Mouse (Mus musculus) midbrain, embryonic 16.5 days (tissue): ENCODE measurements around the gene Rgs6. TPM values are rescaled to one million over a fixed set of nuclear protein-coding genes. Genes with fewer than 3 reads are reported as not detected.

Experiments
- ATAC-seq: fragments of 200-750 bp; cut with Nextera tagmentation; 2 replicates; pipeline ENCODE4 v1.8.0; 2017; ENCODE audit warnings: moderate TSS enrichment
- H3K27ac ChIP-seq: fragments of 300-500 bp; sonication (generic); 2 replicates; pipeline ENCODE4 v1.5.1; 2014; ENCODE audit warnings: mild to moderate bottlenecking, low read length, mixed read lengths
- H3K27me3 ChIP-seq: fragments of 300-500 bp; sonication (generic); 2 replicates; pipeline ENCODE4 v1.6.1; 2014; ENCODE audit warnings: low read depth, low read length, mixed read lengths; ENCODE audit not compliant: control insufficient read depth, insufficient read depth
- H3K36me3 ChIP-seq: fragments of 300-500 bp; sonication (generic); 2 replicates; pipeline ENCODE4 v1.6.1; 2014; ENCODE audit warnings: mild to moderate bottlenecking, low read length, moderate library complexity, mixed read lengths; ENCODE audit not compliant: control insufficient read depth, insufficient read depth
- H3K4me1 ChIP-seq: fragments of 300-500 bp; sonication (generic); 2 replicates; pipeline ENCODE4 v1.6.1; 2014; ENCODE audit warnings: mild to moderate bottlenecking, low read length, mixed read lengths; ENCODE audit not compliant: control insufficient read depth, insufficient read depth
- H3K4me2 ChIP-seq: fragments of 300-500 bp; sonication (generic); 2 replicates; pipeline ENCODE4 v1.6.1; 2014; ENCODE audit warnings: mild to moderate bottlenecking, low read length, mixed read lengths
- H3K4me3 ChIP-seq: fragments of 300-500 bp; sonication (generic); 2 replicates; pipeline ENCODE4 v1.5.1; 2014; ENCODE audit warnings: low read depth, mild to moderate bottlenecking, low read length, moderate library complexity, mixed read lengths
- H3K9ac ChIP-seq: fragments of 300-500 bp; sonication (generic); 2 replicates; pipeline ENCODE4 v1.6.1; 2014; ENCODE audit warnings: low read depth, low read length, mixed read lengths
- H3K9me3 ChIP-seq: fragments of 300-500 bp; sonication (generic); replicated peaks from 2 replicates; pipeline ENCODE4 v1.6.1; 2014; ENCODE audit warnings: mild to moderate bottlenecking, low read length, mixed read lengths; ENCODE audit not compliant: control insufficient read depth, poor library complexity, severe bottlenecking
- WGBS: fragments of 180-500 bp; shearing (Covaris S2); extraction: QIAGEN DNeasy Blood & Tissue Kit; methylation state at CpG from one replicate; pipeline ENCODE4 v1.1.7; 2014; 5-methylcytosine and 5-hydroxymethylcytosine counted together
- polyA plus RNA-seq: library from polyadenylated mRNA; unstranded; fragments of >200 nt; fragmentation: Nextera tagmentation; extraction: Ambion mirVana; gene quantifications from 2 replicates; pipeline ENCODE4 v1.2.1, GENCODE M21; 2015

The Rgs6 gene
- polyA plus RNA-seq, 1 experiment from 2014 or later = 17.9 TPM

DNA sequence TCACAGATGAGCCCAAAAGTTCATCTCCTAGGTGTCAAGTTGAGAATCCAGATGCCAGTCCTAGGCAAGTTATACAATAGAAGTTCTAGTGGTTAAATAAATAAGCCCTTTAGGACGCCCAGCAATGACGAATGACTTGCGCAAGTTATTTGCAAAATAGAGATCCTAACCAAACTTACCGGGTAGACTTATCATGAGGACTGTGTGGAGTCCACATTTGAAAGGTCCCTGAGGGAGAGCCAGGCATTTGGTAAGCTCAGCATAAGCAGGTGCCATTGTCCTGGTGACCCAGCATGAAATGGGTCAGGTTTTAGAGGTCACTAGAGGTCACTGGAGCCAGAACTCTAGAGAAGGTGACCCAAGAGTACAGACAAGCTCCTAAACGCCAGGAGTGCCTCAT lies 467.6 kb downstream of the Rgs6 start:
- Histone ChIP-seq H3K27ac (no peak overlapping the region), H3K36me3 (no peaks in the 10 kb centered on the region), H3K27me3 (no peaks in the 10 kb centered on the region), H3K4me2 (no peak overlapping the region), H3K4me1 (no peaks in the 10 kb centered on the region), H3K9me3 (no peaks in the 10 kb centered on the region), H3K4me3 (no peak overlapping the region), H3K9ac (no peak overlapping the region)
- ATAC-seq = no peak
- WGBS = 88% methylated on average over 5 of the region's 5 CpGs

DNA sequence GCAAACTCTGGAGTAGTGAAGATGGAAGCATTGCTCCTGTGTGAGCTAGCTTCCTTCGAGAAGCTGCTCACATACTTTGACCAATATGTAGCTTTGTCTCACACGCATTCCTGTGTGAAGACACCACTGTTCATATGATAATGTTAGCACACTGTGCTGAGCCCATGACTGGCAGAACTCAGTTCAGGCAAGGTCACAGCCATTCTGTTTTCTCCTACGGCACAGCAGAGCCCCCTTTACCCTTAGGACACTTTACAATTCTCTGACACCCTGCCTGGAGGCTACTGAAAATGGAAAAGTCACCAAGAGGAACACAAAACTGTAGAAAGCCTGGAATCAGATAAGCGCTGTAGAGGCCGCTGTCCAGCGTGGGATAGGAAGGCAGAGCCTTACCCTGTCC lies 478.3 kb downstream of the Rgs6 start:
- 81% methylated on average over 6 of the region's 6 CpGs for WGBS
- no peak for ATAC-seq
- no peak overlapping the region for H3K4me2 ChIP-seq

DNA sequence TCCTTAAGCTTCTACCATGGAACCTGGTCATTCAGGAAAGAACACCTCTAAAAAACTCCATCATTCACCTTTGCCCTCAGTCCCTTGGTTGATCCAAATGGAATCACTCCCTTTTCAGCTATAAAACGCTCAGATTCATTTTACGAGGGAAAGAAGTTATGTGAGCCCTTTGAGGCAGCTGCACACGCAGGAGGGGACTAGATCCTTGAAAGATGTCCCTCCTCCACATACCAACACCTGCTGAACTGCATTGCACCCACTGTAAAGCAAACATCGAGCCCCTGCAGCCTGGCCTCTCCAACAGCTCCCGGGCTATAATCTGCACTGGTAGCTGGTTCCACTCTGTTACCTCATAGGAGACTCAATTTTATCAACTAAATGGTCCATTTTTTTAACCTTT lies 482.8 kb downstream of the Rgs6 start:
- Histone ChIP-seq H3K9me3 (no peaks in the 10 kb centered on the region), H3K4me3 (no peak overlapping the region), H3K4me2 (no peak overlapping the region), H3K27me3 (no peaks in the 10 kb centered on the region), H3K9ac (no peak overlapping the region; the same call in 1 of the 2 replicates), H3K27ac (no peak overlapping the region), H3K36me3 (no peaks in the 10 kb centered on the region), H3K4me1 (peaks cover 16% of the 10 kb centered on the region)
- 77% methylated on average over 5 of the region's 5 CpGs for WGBS
- ATAC-seq = no peak

More for the DNA sequence above, 478.3 kb downstream of the Rgs6 start:
- no peak overlapping the region for H3K9ac ChIP-seq
- no peaks in the 10 kb centered on the region for H3K36me3 ChIP-seq
- H3K27me3 ChIP-seq = no peaks in the 10 kb centered on the region
- no peak overlapping the region for H3K4me3 ChIP-seq
- H3K9me3 ChIP-seq = no peaks in the 10 kb centered on the region
- no peaks in the 10 kb centered on the region for H3K4me1 ChIP-seq
- H3K27ac ChIP-seq = 0 out of 2 replicates have a peak overlapping the region, but pooled peaks have one; percentile 19

DNA sequence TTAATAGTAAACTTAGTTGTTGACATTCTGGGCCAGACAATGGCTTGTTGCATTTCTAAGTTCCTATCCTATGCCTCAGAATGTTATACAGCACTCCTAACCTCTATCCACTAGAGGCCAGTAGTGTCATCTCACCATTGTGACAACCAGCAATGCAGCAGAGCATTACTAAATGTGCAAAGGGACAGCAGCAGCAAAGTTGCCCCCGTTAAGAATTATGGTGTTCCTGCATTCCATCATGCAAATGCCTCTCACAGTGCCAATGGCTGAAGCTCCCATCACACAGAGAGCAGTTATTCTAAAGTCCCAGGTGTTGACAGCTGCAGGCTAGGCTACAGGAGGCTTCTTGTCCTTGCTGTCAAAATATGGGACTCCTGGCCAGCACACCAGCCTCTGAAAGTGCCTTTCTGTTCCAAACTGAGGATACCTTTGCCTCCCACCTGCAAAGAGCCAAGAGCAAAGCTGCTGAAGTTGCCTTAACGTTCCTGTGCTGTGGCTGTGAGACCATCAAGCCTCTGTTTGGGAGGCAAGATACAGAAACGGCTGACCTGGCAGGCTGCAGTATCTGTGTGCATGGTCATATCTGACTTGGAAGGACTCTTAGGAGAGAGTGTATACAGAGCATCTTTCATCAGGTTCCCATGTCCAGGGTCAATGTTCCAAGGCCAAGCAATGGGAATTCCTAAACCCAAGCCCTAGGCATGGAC lies 484.2 kb downstream of the Rgs6 start:
- no peaks in the 10 kb centered on the region for H3K27me3 ChIP-seq
- peaks cover 16% of the 10 kb centered on the region for H3K4me1 ChIP-seq
- H3K4me2 ChIP-seq = no peak overlapping the region
- ATAC-seq = no peak
- no peak overlapping the region for H3K9ac ChIP-seq
- no peaks in the 10 kb centered on the region for H3K36me3 ChIP-seq
- 45% methylated on average over 3 of the region's 3 CpGs for WGBS
- H3K27ac ChIP-seq = peak overlapping the region; percentile 63
- no peak overlapping the region for H3K4me3 ChIP-seq
- H3K9me3 ChIP-seq = no peaks in the 10 kb centered on the region

DNA sequence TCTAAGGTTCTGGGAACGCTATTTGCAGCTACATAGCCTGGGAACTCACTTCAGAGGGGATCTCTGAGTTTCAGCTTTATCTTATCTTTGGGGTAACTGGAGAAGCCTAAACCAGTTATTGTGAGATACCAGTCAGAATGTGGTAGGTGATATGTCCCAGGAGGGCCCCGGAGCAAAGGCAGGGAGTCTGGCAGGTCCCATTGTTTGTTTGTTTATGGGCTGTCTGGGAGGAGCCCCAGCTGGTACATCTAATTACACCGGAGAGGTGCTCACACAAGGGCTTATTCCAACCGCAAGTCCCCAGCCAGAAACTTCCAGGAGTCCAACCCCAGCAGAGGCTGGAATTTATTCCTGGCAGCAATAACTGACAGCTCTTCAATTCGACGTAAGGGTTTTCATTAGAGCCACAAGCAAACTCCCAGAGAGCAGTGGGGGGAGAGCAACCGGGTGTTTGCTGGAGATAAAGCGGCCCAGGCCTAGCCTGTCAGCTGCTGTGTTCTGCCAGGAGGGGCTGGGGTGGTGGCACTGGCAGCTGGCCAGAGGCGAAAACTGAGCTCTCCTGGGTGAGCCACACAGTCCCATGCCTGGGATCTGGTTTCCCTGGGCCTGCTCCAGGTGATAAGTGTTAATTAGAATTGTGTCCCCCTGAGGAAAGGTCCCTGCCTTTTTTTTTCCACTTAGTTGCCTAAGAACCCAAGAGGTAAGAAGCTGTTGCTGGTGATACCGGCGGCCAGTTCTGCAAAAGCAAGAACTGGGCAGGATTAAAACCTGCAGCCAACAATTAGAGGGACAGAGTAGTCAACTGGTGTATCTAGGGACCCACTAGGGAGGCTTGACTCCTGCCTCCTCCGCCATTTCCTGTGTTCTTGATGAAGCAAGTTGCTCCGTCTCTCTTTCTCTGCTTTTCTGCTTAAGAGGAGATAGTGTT lies 485.1 kb downstream of the Rgs6 start:
- no peaks in the 10 kb centered on the region for H3K9me3 ChIP-seq
- ATAC-seq = peak; percentile 92
- H3K36me3 ChIP-seq = no peaks in the 10 kb centered on the region
- no peak overlapping the region for H3K9ac ChIP-seq
- peak overlapping the region; percentile 63; the same call in 1 of the 2 replicates for H3K27ac ChIP-seq
- 27% methylated on average over 13 of the region's 13 CpGs for WGBS
- no peak overlapping the region for H3K4me3 ChIP-seq
- H3K4me2 ChIP-seq = no peak overlapping the region
- peaks cover 16% of the 10 kb centered on the region for H3K4me1 ChIP-seq
- H3K27me3 ChIP-seq = no peaks in the 10 kb centered on the region

DNA sequence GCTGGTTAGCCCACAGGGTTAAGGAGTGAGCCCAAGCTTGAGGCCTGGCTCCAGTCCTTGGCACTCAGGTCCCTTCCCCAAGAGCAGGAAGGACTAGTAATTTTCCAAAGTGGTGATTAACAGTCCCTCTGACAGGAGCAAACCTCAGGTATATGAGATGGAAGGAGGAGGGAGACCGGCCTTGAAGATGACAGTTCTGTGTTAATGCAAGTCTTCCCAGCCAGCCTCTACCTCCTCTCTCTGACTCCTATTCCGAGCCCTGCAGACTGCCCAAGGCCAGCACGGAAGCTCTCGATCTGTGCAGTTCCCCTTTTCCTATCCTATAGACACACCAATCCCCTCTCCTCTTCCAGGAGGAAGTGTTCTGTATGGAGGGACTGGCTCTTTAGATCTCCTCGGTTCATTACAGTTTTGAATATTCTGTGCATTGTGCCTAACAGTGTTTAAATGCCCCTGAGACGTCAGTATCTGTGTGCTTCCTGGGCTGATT lies 485.8 kb downstream of the Rgs6 start:
- H3K27me3 ChIP-seq = no peaks in the 10 kb centered on the region
- H3K9me3 ChIP-seq = no peaks in the 10 kb centered on the region

DNA sequence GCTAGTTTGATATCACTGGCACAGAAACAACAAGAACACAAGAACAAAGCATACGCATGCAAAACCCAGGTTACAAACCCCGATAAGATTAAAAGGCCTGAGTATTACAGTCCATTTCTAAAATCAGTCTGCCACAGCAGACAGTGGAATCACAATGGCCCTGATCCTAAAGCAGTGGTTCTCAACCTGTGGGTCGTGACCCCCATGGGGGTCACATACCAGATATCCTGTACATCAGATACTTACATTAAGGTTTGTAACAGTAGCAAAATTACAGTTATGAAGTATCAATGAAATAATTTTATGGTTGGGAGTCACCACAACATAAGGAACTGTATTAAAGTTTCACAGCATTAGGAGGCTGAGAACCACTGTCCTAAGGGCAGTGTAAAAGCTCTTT lies 488.1 kb downstream of the Rgs6 start:
- H3K27ac ChIP-seq = no peak overlapping the region
- WGBS = 90% methylated on average over 3 of the region's 3 CpGs
- peaks cover 16% of the 10 kb centered on the region for H3K4me1 ChIP-seq
- H3K9ac ChIP-seq = no peak overlapping the region
- no peaks in the 10 kb centered on the region for H3K9me3 ChIP-seq
- H3K4me2 ChIP-seq = no peak overlapping the region
- H3K27me3 ChIP-seq = no peaks in the 10 kb centered on the region
- ATAC-seq = no peak
- no peak overlapping the region for H3K4me3 ChIP-seq
- H3K36me3 ChIP-seq = no peaks in the 10 kb centered on the region

More for the DNA sequence above, 485.8 kb downstream of the Rgs6 start:
- H3K36me3 ChIP-seq = no peaks in the 10 kb centered on the region
- H3K9ac ChIP-seq = no peak overlapping the region
- no peak overlapping the region for H3K27ac ChIP-seq
- 70% methylated on average over 6 of the region's 6 CpGs for WGBS
- no peak overlapping the region for H3K4me2 ChIP-seq
- no peak overlapping the region for H3K4me3 ChIP-seq
- no peak; the same call in 1 of the 2 replicates for ATAC-seq
- H3K4me1 ChIP-seq = peaks cover 16% of the 10 kb centered on the region

DNA sequence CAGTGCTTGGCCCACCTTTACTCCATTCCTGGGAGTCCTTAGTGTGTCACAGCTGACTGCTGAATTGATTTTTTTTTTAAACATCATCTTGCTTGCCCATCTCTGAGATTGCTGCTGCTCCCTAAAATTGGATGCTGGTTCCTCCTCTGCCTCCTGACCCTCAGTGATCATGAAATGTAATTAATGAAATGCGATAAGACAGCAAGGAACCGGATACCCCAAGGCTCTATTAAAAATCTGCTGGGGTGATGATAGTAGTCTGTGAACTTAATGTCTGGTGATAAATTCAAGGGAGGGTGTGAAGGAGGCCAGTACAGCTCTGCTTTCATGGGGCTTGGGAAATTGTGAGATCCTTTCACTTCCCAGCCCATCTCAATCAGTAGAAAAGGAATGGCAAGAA lies 489.4 kb downstream of the Rgs6 start:
- WGBS = 75% methylated on average over 2 of the region's 2 CpGs
- Histone ChIP-seq H3K27me3 (no peaks in the 10 kb centered on the region), H3K4me2 (no peak overlapping the region), H3K36me3 (no peaks in the 10 kb centered on the region), H3K27ac (no peak overlapping the region), H3K9ac (no peak overlapping the region), H3K9me3 (no peaks in the 10 kb centered on the region), H3K4me3 (no peak overlapping the region), H3K4me1 (peaks cover 11% of the 10 kb centered on the region)
- ATAC-seq = no peak

DNA sequence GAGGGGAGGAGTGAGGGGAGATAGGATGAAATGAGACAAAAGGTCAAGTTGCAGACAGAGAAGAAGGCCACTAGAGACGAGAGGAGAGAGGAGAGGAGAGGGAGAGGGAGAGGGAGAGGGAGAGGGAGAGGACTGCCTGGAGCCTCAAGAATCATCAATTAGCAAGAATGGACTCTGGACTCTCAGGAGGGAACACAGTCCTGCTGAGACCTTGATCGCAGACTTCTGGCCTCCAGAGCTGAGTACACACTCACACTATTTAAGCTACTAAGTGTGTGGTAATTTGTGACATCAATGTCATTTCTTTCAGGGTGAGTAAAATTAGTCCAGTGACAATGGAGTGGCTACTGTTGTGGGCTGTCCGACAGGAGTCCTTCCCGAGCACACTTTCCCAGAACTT lies 495.3 kb downstream of the Rgs6 start:
- H3K4me1 ChIP-seq = no peaks in the 10 kb centered on the region
- H3K9ac ChIP-seq = no peak overlapping the region
- no peaks in the 10 kb centered on the region for H3K27me3 ChIP-seq
- H3K4me3 ChIP-seq = no peak overlapping the region
- H3K27ac ChIP-seq = no peak overlapping the region
- H3K36me3 ChIP-seq = no peaks in the 10 kb centered on the region
- H3K9me3 ChIP-seq = no peaks in the 10 kb centered on the region
- 87% methylated on average over 3 of the region's 4 CpGs for WGBS
- ATAC-seq = no peak
- H3K4me2 ChIP-seq = no peak overlapping the region
